ENCODE assay signal across 24 mouse cellular contexts in the genomic region with DNA sequence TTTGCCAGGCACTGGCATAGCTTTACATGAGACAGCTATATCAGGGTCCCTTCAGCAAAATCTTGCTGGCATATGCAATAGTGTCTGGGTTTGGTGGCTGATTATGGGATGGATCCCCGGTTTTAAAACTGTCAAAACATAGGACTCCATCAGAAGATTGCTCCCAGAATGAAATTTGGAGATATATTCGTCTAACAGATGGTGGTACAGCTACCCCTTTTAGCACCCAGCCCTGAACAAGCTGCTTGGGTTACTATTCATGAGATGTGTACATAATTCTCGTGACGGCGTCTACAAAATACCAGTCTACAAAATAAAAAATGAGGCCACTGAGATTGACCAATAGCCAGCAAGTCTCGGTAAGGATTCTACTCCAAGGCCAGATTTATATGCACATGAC.
DNase-seq lines count a peak whose midpoint lies in the region; ATAC-seq lines count a peak whose summit lies in the region.
"Had no signal": no experiment of that assay in that cellular context is flagged by ENCODE, and none has a peak within 500 bp of the region (broad histone marks: within the 10 kb centered on the region; RNA-seq: fewer than 3 reads in every experiment).

No protein-coding gene starts in this region.

- no peaks in the 10 kb centered on the region for H3K4me1 ChIP-seq in forebrain, embryonic 14.5 days (ENCODE audit: control insufficient read depth, insufficient read depth, low read length)
- H3K4me1 ChIP-seq in forebrain, embryonic 10.5 days, result no peaks in the 10 kb centered on the region
- H3K4me1 ChIP-seq in midbrain, embryonic 11.5 days (ENCODE audit: control insufficient read depth, insufficient read depth, low read length), result no peaks in the 10 kb centered on the region
- no peaks in the 10 kb centered on the region; the same call in 1 of the 2 replicates for H3K4me1 ChIP-seq in midbrain, embryonic 14.5 days (ENCODE audit: control insufficient read depth, insufficient read depth, low read length)
- no peaks in the 10 kb centered on the region for H3K4me1 ChIP-seq in forebrain, embryonic 16.5 days (replicated peaks; ENCODE audit: control insufficient read depth, insufficient read depth, low read length)
- H3K4me1 ChIP-seq: heart, embryonic 12.5 days; heart, embryonic 15.5 days; hindbrain, embryonic 15.5 days had no signal

- WGBS in forebrain, embryonic 14.5 days, result 74% methylated on average over 6 of the region's 6 CpGs
- 91% methylated on average over 6 of the region's 6 CpGs for WGBS in forebrain, embryonic 10.5 days
- 86% methylated on average over 6 of the region's 6 CpGs for whole genome bisulfite sequencing in midbrain, embryonic 11.5 days
- 86% methylated on average over 6 of the region's 6 CpGs for WGBS in midbrain, embryonic 14.5 days
- WGBS in forebrain, embryonic 16.5 days, result 53% methylated on average over 6 of the region's 6 CpGs

- H3K27ac ChIP-seq in forebrain, embryonic 14.5 days (ENCODE audit: low read depth, low read length), result no peak overlapping the region
- no peak overlapping the region for H3K27ac ChIP-seq in forebrain, embryonic 10.5 days
- H3K27ac ChIP-seq in midbrain, embryonic 11.5 days (ENCODE audit: low read depth, low read length), result no peak overlapping the region
- H3K27ac ChIP-seq in midbrain, embryonic 14.5 days (replicated peaks; ENCODE audit: low read depth, low read length), result no peak overlapping the region
- no peak overlapping the region for H3K27ac ChIP-seq in forebrain, embryonic 16.5 days (ENCODE audit: low read length)
- H3K27ac ChIP-seq: heart, embryonic 15.5 days; hindbrain, embryonic 15.5 days had no signal

- no peak overlapping the region for H3K4me2 ChIP-seq in forebrain, embryonic 14.5 days (ENCODE audit: low read length)
- H3K4me2 ChIP-seq in midbrain, embryonic 11.5 days, result no peak overlapping the region
- no peak overlapping the region for H3K4me2 ChIP-seq in midbrain, embryonic 14.5 days (ENCODE audit: low read length)
- no peak overlapping the region for H3K4me2 ChIP-seq in forebrain, embryonic 16.5 days (ENCODE audit: low read length)
- H3K4me2 ChIP-seq: heart, embryonic 12.5 days; heart, embryonic 15.5 days; hindbrain, embryonic 15.5 days had no signal

- DNase-seq in forebrain, embryonic 14.5 days (ENCODE audit: low spot score), result peak; percentile 30
- DNase-seq in forebrain, embryonic 10.5 days (ENCODE audit: extremely low spot score, low spot score), result no peak
- no peak for DNase-seq in midbrain, embryonic 11.5 days (ENCODE audit: low spot score, missing footprints)
- no peak for DNase-seq in midbrain, embryonic 14.5 days
- no peak for DNase-seq in adrenal gland, postnatal 4 days (ENCODE audit: low spot score in 2 of 2)
- DNase-seq: adrenal gland, postnatal 10 days; adrenal gland, postnatal 36 days; B cell, adult 2 months; cerebellum, adult 11-12 months; cerebellum, adult 8-10 months; cerebellum, postnatal 14 days; gastrocnemius, postnatal 25 days; heart, adult 18-20 months; heart, postnatal 10 days; heart, postnatal 36 days; kidney, adult 2 months had no signal

- no peak overlapping the region for H3K4me3 ChIP-seq in forebrain, embryonic 14.5 days (ENCODE audit: low read depth, low read length)
- H3K4me3 ChIP-seq in forebrain, embryonic 10.5 days, result no peak overlapping the region
- H3K4me3 ChIP-seq in midbrain, embryonic 11.5 days (ENCODE audit: low read depth, low read length), result no peak overlapping the region
- no peak overlapping the region for H3K4me3 ChIP-seq in midbrain, embryonic 14.5 days (replicated peaks; ENCODE audit: low read depth, low read length)
- no peak overlapping the region for H3K4me3 ChIP-seq in forebrain, embryonic 16.5 days (replicated peaks; ENCODE audit: low read length)
- H3K4me3 ChIP-seq: heart, embryonic 12.5 days; heart, embryonic 15.5 days; hindbrain, embryonic 15.5 days had no signal

- ATAC-seq in forebrain, embryonic 14.5 days, result peak; percentile 72; the same call in 1 of the 2 replicates
- peak; percentile 19; the same call in 1 of the 2 replicates for ATAC-seq in midbrain, embryonic 11.5 days (ENCODE audit: low FRiP score)
- no peak for ATAC-seq in midbrain, embryonic 14.5 days (ENCODE audit: low FRiP score, low TSS enrichment)
- ATAC-seq in forebrain, embryonic 16.5 days, result peak; percentile 85
- ATAC-seq: intestine, postnatal 0 days had no signal

- no peaks in the 10 kb centered on the region for H3K36me3 ChIP-seq in forebrain, embryonic 14.5 days (ENCODE audit: control insufficient read depth, insufficient read depth, low read length)
- no peaks in the 10 kb centered on the region for H3K36me3 ChIP-seq in forebrain, embryonic 10.5 days (replicated peaks)
- no peaks in the 10 kb centered on the region for H3K36me3 ChIP-seq in midbrain, embryonic 11.5 days (ENCODE audit: control insufficient read depth, insufficient read depth, low read length)
- no peaks in the 10 kb centered on the region for H3K36me3 ChIP-seq in midbrain, embryonic 14.5 days (ENCODE audit: control insufficient read depth, insufficient read depth, low read length)
- no peaks in the 10 kb centered on the region for H3K36me3 ChIP-seq in forebrain, embryonic 16.5 days (ENCODE audit: control insufficient read depth, insufficient read depth)
- H3K36me3 ChIP-seq: G1E; heart, embryonic 12.5 days; heart, embryonic 15.5 days; hindbrain, embryonic 15.5 days had no signal

- no peaks in the 10 kb centered on the region for H3K9me3 ChIP-seq in forebrain, embryonic 14.5 days (replicated peaks; ENCODE audit: control insufficient read depth, low read length)
- no peaks in the 10 kb centered on the region for H3K9me3 ChIP-seq in forebrain, embryonic 10.5 days
- H3K9me3 ChIP-seq in midbrain, embryonic 11.5 days (ENCODE audit: control insufficient read depth, low read length), result no peaks in the 10 kb centered on the region
- H3K9me3 ChIP-seq in midbrain, embryonic 14.5 days (ENCODE audit: control insufficient read depth, low read length), result no peaks in the 10 kb centered on the region
- H3K9me3 ChIP-seq in forebrain, embryonic 16.5 days (ENCODE audit: control insufficient read depth, low read length), result no peaks in the 10 kb centered on the region
- H3K9me3 ChIP-seq: G1E; heart, embryonic 12.5 days; heart, embryonic 15.5 days; hindbrain, embryonic 15.5 days had no signal

- H3K9ac ChIP-seq in forebrain, embryonic 14.5 days (ENCODE audit: low read length), result no peak overlapping the region
- H3K9ac ChIP-seq in midbrain, embryonic 11.5 days (ENCODE audit: low read length), result no peak overlapping the region
- H3K9ac ChIP-seq in midbrain, embryonic 14.5 days (replicated peaks; ENCODE audit: low read length), result no peak overlapping the region
- H3K9ac ChIP-seq in forebrain, embryonic 16.5 days (replicated peaks; ENCODE audit: low read depth, low read length), result no peak overlapping the region
- H3K9ac ChIP-seq: heart, embryonic 12.5 days; heart, embryonic 15.5 days; hindbrain, embryonic 15.5 days had no signal

- no peaks in the 10 kb centered on the region for H3K27me3 ChIP-seq in forebrain, embryonic 14.5 days (replicated peaks; ENCODE audit: control insufficient read depth, insufficient read depth, low read length)
- no peaks in the 10 kb centered on the region for H3K27me3 ChIP-seq in forebrain, embryonic 10.5 days (ENCODE audit: poor library complexity, severe bottlenecking)
- H3K27me3 ChIP-seq in midbrain, embryonic 11.5 days (ENCODE audit: control insufficient read depth, insufficient read depth, low read length), result no peaks in the 10 kb centered on the region
- no peaks in the 10 kb centered on the region for H3K27me3 ChIP-seq in midbrain, embryonic 14.5 days (ENCODE audit: control insufficient read depth, insufficient read depth, low read length)
- H3K27me3 ChIP-seq in forebrain, embryonic 16.5 days (replicated peaks; ENCODE audit: control insufficient read depth, insufficient read depth, low read length), result no peaks in the 10 kb centered on the region
- H3K27me3 ChIP-seq: CH12.LX; heart, embryonic 12.5 days; heart, embryonic 15.5 days; hindbrain, embryonic 15.5 days; Patski had no signal
